ENCODE assay signal across 14 mouse cellular contexts in genomic region chr14:39044290-39044689, GRCm38 (mm10).
"Had no signal": no experiment of that assay in that cellular context is flagged by ENCODE, and none has a peak within 500 bp of the region (broad histone marks: within the 10 kb centered on the region; RNA-seq: fewer than 3 reads in every experiment).

No protein-coding gene starts in this region.

- H3K27me3 ChIP-seq: limb, embryonic 12.5 days; liver, embryonic 13.5 days; lung, embryonic 15.5 days; megakaryocyte, embryonic 14.5 days; stomach, embryonic 15.5 days had no signal

- H3K4me2 ChIP-seq: limb, embryonic 12.5 days; liver, embryonic 13.5 days; lung, embryonic 15.5 days; midbrain, embryonic 11.5 days; stomach, embryonic 15.5 days had no signal

- H3K27ac ChIP-seq: limb, embryonic 12.5 days; liver, embryonic 13.5 days; lung, embryonic 15.5 days; macrophage; stomach, embryonic 15.5 days had no signal

- DNase-seq: kidney, adult 8-10 months; kidney, postnatal 25 days; liver; liver, embryonic 13.5 days; liver, postnatal 0 days; lung, postnatal 14 days; right cerebral cortex, postnatal 14 days; thymus, postnatal 4 days had no signal

- H3K4me3 ChIP-seq: limb, embryonic 12.5 days; liver, embryonic 13.5 days; lung, embryonic 15.5 days; megakaryocyte, embryonic 14.5 days; stomach, embryonic 15.5 days had no signal

- ATAC-seq: liver, postnatal 0 days had no signal

- H3K36me3 ChIP-seq: limb, embryonic 12.5 days; liver, embryonic 13.5 days; lung, embryonic 15.5 days; stomach, embryonic 15.5 days had no signal

- H3K9me3 ChIP-seq: limb, embryonic 12.5 days; liver, embryonic 13.5 days; lung, embryonic 15.5 days; megakaryocyte, embryonic 14.5 days; stomach, embryonic 15.5 days had no signal

- H3K4me1 ChIP-seq: limb, embryonic 12.5 days; liver, embryonic 13.5 days; lung, embryonic 15.5 days; megakaryocyte, embryonic 14.5 days; stomach, embryonic 15.5 days had no signal

- H3K9ac ChIP-seq: limb, embryonic 12.5 days; liver, embryonic 13.5 days; liver, postnatal 0 days; lung, embryonic 15.5 days; stomach, embryonic 15.5 days had no signal
